Mouse (Mus musculus) megakaryocyte, embryonic 14.5 days (primary cell): ENCODE data around the gene Pprc1.

Source experiments
- FLI1 ChIP-seq: IDR thresholded peaks from 2 replicates; pipeline ENCODE4 v1.6.1; 2012; ENCODE audit warnings: low read length, inconsistent platforms, mixed read lengths
- GATA1 ChIP-seq: IDR thresholded peaks from 3 replicates; pipeline ENCODE4 v1.6.1; 2012; ENCODE audit warnings: mixed read lengths, low read length, inconsistent platforms, borderline replicate concordance

DNA sequence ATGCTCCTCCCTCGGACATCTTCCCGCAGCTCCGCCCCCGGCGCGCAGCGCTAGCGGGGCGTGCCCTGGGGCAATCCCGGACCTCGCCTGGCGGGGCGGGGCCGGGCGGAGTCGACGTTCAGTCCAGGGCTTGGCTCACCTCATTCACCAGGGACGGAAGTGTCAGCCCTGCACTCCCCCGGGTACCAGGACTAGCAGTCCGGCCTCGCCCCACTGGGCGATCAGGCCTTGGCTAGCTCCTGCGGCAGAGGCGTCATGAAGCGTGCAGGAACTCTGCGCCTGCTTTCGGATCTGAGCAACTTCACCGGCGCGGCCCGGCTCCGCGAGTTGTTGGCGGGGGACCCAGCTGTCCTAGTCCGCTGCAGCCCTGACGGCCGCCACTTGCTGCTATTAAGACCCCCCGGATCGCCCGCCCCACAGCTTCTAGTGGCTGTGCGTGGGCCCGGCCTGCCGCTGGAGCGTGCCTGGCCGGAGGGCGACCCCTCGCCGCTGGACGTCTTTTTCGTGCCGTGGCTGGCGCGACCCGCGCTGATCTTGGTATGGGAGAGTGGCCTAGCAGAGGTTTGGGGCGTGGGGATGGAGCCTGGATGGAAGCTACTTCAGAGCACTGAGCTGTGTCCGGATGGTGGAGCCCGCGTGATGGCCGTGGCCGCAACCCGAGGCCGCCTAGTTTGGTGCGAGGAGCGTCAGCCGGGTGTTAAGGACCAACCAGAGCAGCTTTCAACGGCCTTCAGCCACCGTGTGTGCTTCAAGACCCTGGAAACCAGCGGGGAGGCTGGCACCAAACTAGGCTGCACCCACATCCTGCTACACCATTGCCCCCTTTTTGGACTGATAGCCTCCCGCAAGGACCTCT lies 41.1 kb upstream of the Pprc1 start, which contains the start of gene Hps6:
- no peak for TF ChIP-seq GATA1
- TF ChIP-seq FLI1, result no peak
